Mouse (Mus musculus) heart, adult 2 months (tissue): Measurements from ENCODE around the gene Runx2.

Experiments used
- CTCF ChIP-seq: fragments of 200-600 bp; IDR thresholded peaks from 2 replicates; pipeline ENCODE4 v1.8.1; 2022; ENCODE audit warnings: antibody characterized with exemption, mild to moderate bottlenecking, moderate library complexity
- EP300 ChIP-seq: fragments of 200-500 bp; IDR thresholded peaks from 2 replicates; pipeline ENCODE4 v1.6.1; 2011; ENCODE audit warnings: low read depth, low read length, control low read depth; ENCODE audit not compliant: insufficient read depth
- POLR2A ChIP-seq: fragments of 200-500 bp; IDR thresholded peaks from 2 replicates; pipeline ENCODE4 v1.6.1; 2011; ENCODE audit warnings: mild to moderate bottlenecking, low read depth, low read length, control low read depth; ENCODE audit not compliant: insufficient read depth

DNA sequence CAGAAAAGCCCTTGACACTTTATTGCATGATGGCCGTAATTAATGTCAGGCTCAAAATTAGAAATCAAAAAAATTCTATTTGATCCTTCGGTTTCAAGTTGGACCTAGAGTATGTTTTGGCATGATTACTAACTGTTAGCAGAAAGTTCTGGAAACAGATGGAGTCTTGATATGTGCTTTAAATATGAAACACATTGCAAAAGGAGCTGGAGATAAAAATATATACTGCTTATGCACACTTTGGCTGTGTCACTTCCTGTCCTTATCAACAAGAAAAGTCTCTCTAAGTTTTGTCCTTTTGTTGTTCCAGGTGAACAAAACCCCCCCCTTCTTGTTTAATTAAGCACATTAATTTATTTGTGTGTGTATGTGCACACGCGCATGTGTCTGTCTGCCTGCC is 183.0 kb downstream of the Runx2 start:
- no peak for TF ChIP-seq POLR2A
- no peak for TF ChIP-seq CTCF
- TF ChIP-seq EP300: no peak
